Mouse (Mus musculus): ENCODE data around the gene Myef2. TPM values are rescaled to one million over a fixed set of nuclear protein-coding genes. Genes with fewer than 3 reads are reported as not detected.
"Not testable (repeated sequence)": the region's sequence is repeated elsewhere in the genome, so short reads cannot be mapped to it uniquely, and the experiment has no call there.

The Myef2 gene
- total and polyA plus RNA-seq, 3 experiments = 2.5 to 7.2 (median 4.8) TPM

GRCm38 (mm10) chr2:125122624-125123476, 611 bp downstream of the Myef2 start:
- peaks cover 4% of the 10 kb centered on the region; the same call in 1 of the 2 replicates for H3K79me2 ChIP-seq (replicated peaks; ENCODE audit: control insufficient read depth, insufficient read depth, low read length)
- 3% methylated on average over 57 of the region's 59 CpGs for WGBS
- H3K4me3 ChIP-seq = peak overlapping the region; percentile 70
- no peak for TF ChIP-seq EP300 (IDR thresholded peaks at IDR 0.05; ENCODE audit: insufficient read depth, low read depth, low read length)
- no peak for TF ChIP-seq CTCF (IDR thresholded peaks at IDR 0.05)
- no peak for TF ChIP-seq POLR2A (IDR thresholded peaks at IDR 0.05; ENCODE audit: insufficient read depth, low read depth, low read length)
- peaks cover 3% of the 10 kb centered on the region; the same call in 1 of the 2 replicates for H3K36me3 ChIP-seq (ENCODE audit: control insufficient read depth, insufficient read depth, low read length)
- no peaks in the 10 kb centered on the region for H3K27me3 ChIP-seq (ENCODE audit: control insufficient read depth, insufficient read depth, low read length)
- H3K9ac ChIP-seq (ENCODE audit: low read depth, low read length) = peak overlapping the region; percentile 61
- peak overlapping the region; percentile 45 for H3K27ac ChIP-seq
- H3K4me1 ChIP-seq (ENCODE audit: control insufficient read depth, insufficient read depth, low read length) = peaks cover 2% of the 10 kb centered on the region
- intact Hi-C loops (cut with DNase I) = loop anchor here (10.0 kb wide), 1 partner anchor 518 kb away; no protein-coding TSS in a partner anchor
- peak; percentile 70 to 74 for DNase-seq

- intact Hi-C loops (cut with DNase I) = loop anchor here (10.0 kb wide), 1 partner anchor 517 kb away; no protein-coding TSS in a partner anchor
- Histone ChIP-seq H3K4me3 (peak overlapping the region; percentile 70), H3K9ac (ENCODE audit: low read depth, low read length) (peak overlapping the region; percentile 43; the same call in 1 of the 2 replicates), H3K4me1 (ENCODE audit: control insufficient read depth, insufficient read depth, low read length) (peaks cover 2% of the 10 kb centered on the region), H3K27ac (no peak overlapping the region; the same call in 1 of the 2 replicates), H3K36me3 (ENCODE audit: control insufficient read depth, insufficient read depth, low read length) (peaks cover 3% of the 10 kb centered on the region; the same call in 1 of the 2 replicates), H3K79me2 (replicated peaks; ENCODE audit: control insufficient read depth, insufficient read depth, low read length) (peaks cover 4% of the 10 kb centered on the region; the same call in 1 of the 2 replicates), H3K27me3 (ENCODE audit: control insufficient read depth, insufficient read depth, low read length) (no peaks in the 10 kb centered on the region)
- 32% methylated on average over 4 of the region's 4 CpGs for WGBS
- TF ChIP-seq EP300 (IDR thresholded peaks at IDR 0.05; ENCODE audit: insufficient read depth, low read depth, low read length) (no peak), CTCF (IDR thresholded peaks at IDR 0.05) (no peak), POLR2A (IDR thresholded peaks at IDR 0.05; ENCODE audit: insufficient read depth, low read depth, low read length) (no peak)
- DNase-seq = no peak
Measured at GRCm38 (mm10) chr2:125122288-125122623, 1.2 kb downstream of the Myef2 start.

GRCm38 (mm10) chr2:125119381-125120110, 3.9 kb downstream of the Myef2 start:
- DNase-seq = no peak
- intact Hi-C loops (cut with DNase I) = loop anchor here (10.0 kb wide), 1 partner anchor 515 kb away; no protein-coding TSS in a partner anchor
- H3K36me3 ChIP-seq (ENCODE audit: control insufficient read depth, insufficient read depth, low read length) = peaks cover 3% of the 10 kb centered on the region; the same call in 1 of the 2 replicates
- peaks cover 2% of the 10 kb centered on the region for H3K4me1 ChIP-seq (ENCODE audit: control insufficient read depth, insufficient read depth, low read length)
- peaks cover 6% of the 10 kb centered on the region; the same call in 1 of the 2 replicates for H3K79me2 ChIP-seq (replicated peaks; ENCODE audit: control insufficient read depth, insufficient read depth, low read length)
- no peak overlapping the region for H3K4me3 ChIP-seq
- H3K27ac ChIP-seq = no peak overlapping the region
- WGBS = 69% methylated on average over 6 of the region's 6 CpGs
- no peak overlapping the region for H3K9ac ChIP-seq (ENCODE audit: low read depth, low read length)
- H3K27me3 ChIP-seq (ENCODE audit: control insufficient read depth, insufficient read depth, low read length) = no peaks in the 10 kb centered on the region
- no peak for TF ChIP-seq CTCF (IDR thresholded peaks at IDR 0.05)
- TF ChIP-seq EP300 (IDR thresholded peaks at IDR 0.05; ENCODE audit: insufficient read depth, low read depth, low read length) = no peak
- TF ChIP-seq POLR2A (IDR thresholded peaks at IDR 0.05; ENCODE audit: insufficient read depth, low read depth, low read length) = no peak

- H3K4me1 ChIP-seq (ENCODE audit: control insufficient read depth, insufficient read depth, low read length); H3K4me3 ChIP-seq; DNase-seq; H3K27me3 ChIP-seq (ENCODE audit: control insufficient read depth, insufficient read depth, low read length); intact Hi-C loops (cut with DNase I); H3K36me3 ChIP-seq (ENCODE audit: control insufficient read depth, insufficient read depth, low read length); H3K9ac ChIP-seq (ENCODE audit: low read depth, low read length); H3K79me2 ChIP-seq (replicated peaks; ENCODE audit: control insufficient read depth, insufficient read depth, low read length); H3K27ac ChIP-seq: not testable (repeated sequence)
- 94% methylated on average over 4 of the region's 4 CpGs for WGBS
Measured at GRCm38 (mm10) chr2:125106536-125106935, 16.9 kb downstream of the Myef2 start.

- DNase-seq; H3K4me1 ChIP-seq (ENCODE audit: control insufficient read depth, insufficient read depth, low read length); H3K27me3 ChIP-seq (ENCODE audit: control insufficient read depth, insufficient read depth, low read length); H3K79me2 ChIP-seq (replicated peaks; ENCODE audit: control insufficient read depth, insufficient read depth, low read length); H3K27ac ChIP-seq; H3K9ac ChIP-seq (ENCODE audit: low read depth, low read length); H3K4me3 ChIP-seq; intact Hi-C loops (cut with DNase I); H3K36me3 ChIP-seq (ENCODE audit: control insufficient read depth, insufficient read depth, low read length): not testable (repeated sequence)
- 98% methylated on average over 13 of the region's 13 CpGs for WGBS
Measured at GRCm38 (mm10) chr2:125104491-125104890, 19.0 kb downstream of the Myef2 start.

GRCm38 (mm10) chr2:125092123-125092522, 31.3 kb downstream of the Myef2 start:
- H3K4me3 ChIP-seq; H3K27me3 ChIP-seq (ENCODE audit: control insufficient read depth, insufficient read depth, low read length); H3K9ac ChIP-seq (ENCODE audit: low read depth, low read length); H3K27ac ChIP-seq; DNase-seq; H3K4me1 ChIP-seq (ENCODE audit: control insufficient read depth, insufficient read depth, low read length); H3K79me2 ChIP-seq (replicated peaks; ENCODE audit: control insufficient read depth, insufficient read depth, low read length); intact Hi-C loops (cut with DNase I); H3K36me3 ChIP-seq (ENCODE audit: control insufficient read depth, insufficient read depth, low read length): not testable (repeated sequence)
- WGBS = 86% methylated on average over 3 of the region's 3 CpGs
- peak; percentile 4; the same call in 1 of the 2 replicates for TF ChIP-seq CTCF (IDR thresholded peaks at IDR 0.05)

Data from heart, adult 2 months (tissue).